Mouse (Mus musculus) thymus, postnatal 36 days (tissue): ENCODE results near the gene Camk2g.

ENCODE experiments used
- DNase-seq, 2 experiments: peaks; one replicate each; pipeline ENCODE4 v3.0.0; 2022; ENCODE audit warnings: mixed read lengths in 2 of 2

Camk2g gene

DNA sequence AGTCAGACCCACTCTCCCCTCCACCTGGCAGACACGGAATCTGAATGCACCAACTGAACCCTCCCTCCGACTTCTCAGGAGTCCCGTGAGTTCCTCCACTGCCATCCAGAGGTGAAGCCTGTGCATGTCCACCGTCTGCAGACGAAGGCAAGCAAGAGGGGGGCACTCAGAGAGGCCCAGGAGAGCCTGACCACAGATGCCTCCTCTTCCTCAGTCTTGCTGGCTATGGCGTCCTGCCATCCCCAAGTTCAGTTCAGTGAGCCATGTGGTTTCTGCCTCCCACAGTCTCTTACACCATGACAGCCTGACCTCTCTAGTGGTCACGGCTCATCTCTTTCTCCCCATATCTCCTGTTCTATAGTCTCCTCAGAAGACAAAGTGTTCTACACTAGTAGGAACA is 9.2 kb downstream of the Camk2g start:
- DNase-seq: peak; percentile 27 to 55

DNA sequence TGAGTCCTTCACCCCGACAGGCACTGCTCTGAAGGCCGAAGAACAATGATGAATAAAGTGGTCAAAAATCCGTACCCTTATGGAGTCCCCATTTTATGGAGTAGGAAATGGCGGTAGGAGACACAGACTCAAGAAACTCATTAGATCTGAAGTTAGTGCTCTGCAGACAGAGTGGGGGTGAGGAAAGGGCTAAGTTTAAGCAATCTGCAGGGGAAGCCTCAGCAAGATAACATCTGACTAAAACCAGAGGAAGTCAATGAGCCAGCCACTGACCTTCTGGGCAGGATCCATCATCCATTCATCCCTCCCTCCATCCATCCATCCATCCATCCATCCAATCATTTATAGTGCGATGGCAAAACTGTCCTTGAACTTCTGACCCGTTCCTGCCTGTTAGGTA is 10.4 kb downstream of the Camk2g start:
- DNase-seq: no peak

DNA sequence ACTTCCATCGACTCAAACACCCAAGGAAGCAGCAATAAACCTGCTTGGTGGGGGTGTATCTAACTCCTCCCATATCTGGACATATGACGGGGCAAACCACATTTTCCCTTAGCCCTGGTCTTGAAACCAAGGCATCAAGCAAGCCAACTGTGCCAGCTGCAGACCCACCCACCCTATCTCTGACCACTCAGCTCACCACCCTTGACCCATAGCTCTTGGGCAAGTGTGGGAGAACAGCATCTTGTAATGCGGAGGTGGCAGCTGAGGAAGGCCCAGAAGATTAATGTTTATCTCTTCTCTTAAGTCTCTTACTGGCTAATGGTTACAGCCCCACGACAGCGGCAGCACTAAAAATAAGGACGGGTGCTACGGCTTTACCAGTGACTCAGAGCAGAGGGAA is 11.0 kb downstream of the Camk2g start:
- no peak for DNase-seq

DNA sequence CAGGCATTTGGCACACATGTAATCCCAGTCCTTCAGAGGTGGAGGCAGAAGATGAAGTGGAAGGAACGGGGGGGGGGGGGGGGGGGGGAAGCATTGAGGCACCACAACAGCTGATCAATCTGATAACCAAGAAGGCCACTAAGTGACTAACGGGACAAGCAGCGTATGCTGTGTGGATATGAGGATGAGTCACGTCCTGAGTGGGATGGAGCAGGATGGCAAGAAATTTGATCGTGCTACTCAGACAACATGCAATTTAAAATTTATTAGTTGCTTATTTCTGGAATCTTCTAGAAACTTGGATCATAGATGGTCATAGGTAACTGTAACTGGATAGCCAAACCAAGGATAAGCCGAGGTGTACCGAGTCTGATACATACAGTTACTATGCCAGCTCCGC is 13.7 kb downstream of the Camk2g start:
- no peak for DNase-seq

DNA sequence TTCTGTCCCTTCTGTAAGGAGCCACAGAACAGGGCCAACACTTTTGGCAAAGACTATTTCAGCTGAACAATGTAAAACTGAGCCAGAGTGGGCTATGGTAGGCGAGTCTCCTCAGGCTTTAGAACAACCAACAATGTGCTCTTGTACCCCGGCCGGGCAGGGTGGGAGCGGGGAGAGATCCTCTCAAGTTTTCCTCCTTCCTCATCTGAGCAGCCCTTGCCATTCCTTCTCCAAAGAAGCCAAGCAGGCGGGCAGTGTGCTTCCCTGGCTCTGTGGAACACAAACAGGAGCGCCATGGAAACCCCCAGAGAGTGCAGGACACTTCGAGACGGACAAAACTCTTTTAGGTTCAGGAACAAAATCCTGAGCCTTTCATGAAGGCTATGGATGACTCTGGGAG is 15.4 kb downstream of the Camk2g start:
- DNase-seq: no peak

DNA sequence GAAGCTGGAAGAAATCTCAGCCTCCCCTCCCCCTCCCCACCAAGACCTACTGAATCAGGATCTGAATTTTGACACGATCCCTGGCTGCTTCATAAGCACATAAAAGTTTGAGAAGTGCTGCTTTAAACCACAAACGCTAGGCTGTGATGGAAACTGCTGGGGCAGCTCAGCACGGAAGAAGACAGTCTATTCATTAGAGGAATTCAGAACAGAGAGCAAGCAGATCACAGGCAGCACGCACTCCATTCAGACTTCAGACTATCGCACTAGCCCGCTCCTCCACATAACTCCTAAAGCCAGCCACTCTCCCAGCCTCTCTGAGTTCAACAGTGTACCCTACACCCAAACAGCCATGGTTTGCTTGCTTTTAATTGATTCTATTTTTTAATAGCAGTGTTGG is 18.2 kb downstream of the Camk2g start:
- DNase-seq: no peak

DNA sequence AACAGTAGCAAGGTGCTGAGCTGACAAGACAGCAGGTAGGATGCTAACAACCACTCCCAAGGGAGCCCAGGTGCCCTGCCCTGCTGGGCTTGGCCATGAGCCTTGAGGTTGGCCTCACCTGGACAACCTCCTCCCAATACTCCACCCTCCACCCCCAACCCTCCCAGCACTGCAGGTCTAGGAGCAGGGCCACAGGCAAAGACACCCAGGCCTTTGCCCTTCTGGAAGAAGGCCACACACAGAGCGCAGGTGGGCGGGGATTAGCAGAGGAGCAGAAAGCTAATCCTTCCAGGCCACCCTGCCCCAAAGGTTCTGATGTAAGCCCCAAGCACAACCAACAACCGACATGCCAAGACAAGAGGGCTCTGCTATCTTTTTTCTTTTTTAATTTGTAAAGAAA is 20.5 kb downstream of the Camk2g start:
- DNase-seq: no peak

DNA sequence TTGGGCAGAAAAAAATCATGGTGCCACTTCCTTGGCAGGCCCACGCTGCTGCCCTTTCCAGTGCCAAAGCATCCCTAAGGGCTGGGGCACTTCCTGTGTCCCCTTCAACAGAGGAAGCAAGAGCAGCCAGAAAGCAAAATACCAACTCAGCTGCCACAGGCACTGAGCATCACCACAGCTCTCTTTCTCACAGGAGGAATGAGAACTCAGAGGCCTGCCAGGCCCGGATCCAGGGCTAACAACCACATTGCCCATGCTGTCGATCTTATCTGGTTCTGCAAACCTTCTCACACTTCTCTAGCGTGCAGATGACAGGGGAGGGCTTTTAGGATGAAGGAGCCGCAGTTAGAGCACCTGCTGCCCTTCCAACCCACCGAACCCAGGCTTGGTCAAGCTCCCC is 21.1 kb downstream of the Camk2g start:
- no peak for DNase-seq

DNA sequence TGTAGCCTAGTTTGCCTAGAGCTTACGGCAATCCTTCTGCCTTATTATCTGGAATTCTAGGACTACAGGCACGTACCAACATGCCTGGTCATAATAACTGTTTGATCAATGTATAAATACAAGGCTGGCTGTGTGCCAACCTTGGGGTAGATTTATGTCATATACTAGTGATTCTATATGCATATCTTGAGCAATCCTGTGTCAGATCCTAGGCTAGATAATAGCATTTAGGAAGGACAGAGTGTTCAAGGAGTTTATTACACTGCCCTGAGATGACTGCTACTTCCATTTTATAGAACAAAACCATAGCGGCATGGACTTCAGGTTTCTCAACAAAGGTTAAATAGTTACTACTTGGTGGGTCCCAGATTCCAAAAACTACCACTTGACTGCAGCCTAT is 21.9 kb downstream of the Camk2g start:
- DNase-seq: no peak

DNA sequence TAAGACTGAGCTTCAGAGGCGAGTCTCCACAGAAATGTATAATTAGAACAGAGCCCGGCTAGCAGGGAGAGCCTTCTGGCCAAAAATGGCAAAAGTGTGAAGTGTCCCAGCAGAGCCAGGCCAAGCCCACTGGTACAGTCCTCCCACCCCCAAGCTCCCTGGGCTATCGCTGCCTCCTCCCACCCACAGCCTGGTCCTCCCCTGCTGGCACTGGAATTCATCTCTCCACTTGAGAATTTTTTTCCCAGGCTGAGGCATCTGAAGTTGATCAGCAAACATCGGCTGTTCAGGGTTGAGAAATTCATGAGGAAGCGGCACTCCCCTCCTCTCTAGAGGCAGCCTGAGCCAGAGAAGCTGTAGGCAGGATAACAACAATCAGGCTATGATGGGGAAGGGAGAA is 25.3 kb downstream of the Camk2g start:
- DNase-seq: no peak

DNA sequence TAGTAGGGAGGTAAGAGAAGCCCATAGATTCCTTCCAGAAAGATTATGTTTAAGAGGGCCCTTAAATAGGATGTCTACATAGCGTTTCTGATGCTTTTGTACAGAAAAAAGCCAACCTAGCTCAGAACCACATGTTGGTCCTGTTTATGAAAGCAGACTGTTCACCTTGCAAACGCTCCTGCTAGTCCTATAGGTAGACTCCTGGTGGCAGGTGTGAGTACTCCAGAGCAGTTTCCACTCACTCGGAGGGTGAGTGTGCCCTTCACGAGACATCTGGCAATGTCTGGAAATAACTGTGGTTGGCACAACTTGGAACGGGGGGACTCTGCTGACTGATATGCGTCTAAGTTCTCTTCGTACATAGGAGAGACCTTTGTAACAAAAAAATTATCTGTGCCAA is 26.0 kb downstream of the Camk2g start:
- DNase-seq: no peak

DNA sequence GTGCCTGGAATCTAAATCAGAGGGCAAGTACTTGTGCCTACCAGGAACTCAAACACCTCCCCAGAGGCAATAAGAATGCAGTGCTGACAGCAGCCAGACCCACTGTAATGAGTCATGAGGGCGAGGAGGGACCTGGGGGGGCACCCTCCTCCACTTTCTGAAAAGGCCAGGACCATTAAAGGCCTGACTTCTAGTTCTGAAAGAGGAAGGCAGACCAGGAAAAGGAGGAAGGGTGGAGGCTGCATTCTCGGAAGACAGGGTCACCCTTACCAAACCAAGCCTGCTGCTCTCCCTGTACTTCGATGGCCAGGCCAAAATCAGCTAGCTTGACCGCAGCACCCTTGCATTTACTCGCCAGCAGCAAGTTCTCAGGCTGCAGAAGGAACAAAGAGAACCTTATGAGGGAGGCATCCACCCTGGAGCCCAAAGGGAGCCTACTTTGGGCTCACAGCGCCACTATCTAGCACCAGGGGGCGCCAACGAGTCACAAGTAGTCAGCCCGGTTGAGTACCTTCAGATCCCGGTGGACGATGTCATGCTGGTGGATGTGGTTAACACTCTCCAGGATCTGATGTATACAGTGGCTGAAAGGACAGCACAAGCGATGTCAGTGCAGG is 28.1 kb downstream of the Camk2g start:
- peak; percentile 80 to 83 for DNase-seq

DNA sequence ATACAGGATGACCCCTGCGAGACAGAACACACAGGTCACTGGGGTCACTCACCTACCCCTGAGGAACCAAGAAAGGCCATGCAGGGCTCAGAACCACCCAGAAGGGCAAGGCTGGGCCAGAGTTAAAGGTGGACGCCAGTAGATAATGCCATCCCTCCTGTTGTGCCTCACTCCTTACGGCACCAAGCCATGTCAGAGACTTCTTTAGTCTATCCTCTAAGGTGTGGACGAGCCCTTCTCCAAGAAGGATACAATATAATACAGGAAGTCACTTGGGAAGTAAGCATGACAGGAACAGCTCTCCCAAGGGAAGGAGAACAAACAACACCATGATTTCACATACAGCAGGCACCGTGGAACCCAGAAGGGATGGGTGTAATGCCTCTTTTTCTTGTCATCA is 28.9 kb downstream of the Camk2g start:
- DNase-seq: no peak

DNA sequence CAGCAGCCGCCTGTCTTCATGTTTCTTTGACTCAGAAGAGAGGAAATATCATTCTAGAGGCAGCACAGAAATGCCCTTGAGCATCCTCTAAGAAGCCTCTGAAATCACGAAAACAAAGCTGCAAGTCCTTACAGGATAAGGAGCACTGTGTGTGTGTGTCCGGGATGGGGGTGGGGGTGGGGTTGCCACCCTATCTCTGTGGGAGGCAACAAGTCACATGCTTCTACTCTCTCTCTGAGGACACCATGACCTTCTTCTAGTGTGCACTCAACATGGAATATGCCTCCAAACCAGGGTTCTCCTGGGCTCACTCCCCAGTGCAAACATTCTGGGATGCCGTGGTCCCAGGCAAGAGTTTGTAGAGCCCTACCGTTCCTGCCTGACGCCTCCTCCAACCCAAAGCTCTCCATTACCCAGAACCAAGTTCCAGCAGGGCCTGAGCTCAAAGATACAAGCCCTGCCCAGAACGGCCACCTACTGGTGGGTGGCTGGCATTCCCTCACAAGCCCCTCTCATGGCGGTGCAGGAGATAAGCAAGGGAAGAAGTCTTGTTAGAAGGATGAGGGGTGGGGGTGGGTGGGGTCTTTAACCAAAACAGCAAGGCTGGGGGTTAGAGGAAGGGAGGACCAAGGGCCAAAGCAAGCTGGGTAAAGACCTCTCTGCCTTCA is 35.0 kb downstream of the Camk2g start:
- DNase-seq: no peak

DNA sequence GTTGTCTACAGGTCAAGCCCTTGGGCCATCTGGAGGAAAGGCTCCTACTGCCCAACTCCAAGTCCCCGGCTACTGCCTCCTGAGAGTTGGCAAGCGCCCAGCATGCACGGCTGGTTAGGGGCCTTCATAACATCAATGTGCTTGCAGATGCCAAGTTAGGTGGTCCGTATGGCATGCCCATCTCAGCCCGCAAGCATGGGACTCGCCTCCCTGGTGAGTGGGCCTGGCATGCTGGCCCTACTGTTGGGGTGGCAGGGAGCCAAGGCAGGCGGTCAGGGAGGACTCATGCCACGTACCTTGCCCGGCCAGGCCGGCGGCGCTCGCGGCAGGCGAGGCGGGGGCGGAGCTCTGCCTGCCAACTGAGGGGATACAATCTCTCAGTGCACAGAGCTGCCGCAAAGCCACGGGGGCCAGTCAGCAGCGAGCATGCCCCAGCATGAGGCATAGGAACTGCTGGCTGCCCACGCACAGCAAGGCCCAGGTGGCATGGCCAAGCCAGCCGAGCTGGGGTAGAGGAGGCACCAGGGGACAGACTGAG is 36.4 kb downstream of the Camk2g start:
- DNase-seq: no peak

DNA sequence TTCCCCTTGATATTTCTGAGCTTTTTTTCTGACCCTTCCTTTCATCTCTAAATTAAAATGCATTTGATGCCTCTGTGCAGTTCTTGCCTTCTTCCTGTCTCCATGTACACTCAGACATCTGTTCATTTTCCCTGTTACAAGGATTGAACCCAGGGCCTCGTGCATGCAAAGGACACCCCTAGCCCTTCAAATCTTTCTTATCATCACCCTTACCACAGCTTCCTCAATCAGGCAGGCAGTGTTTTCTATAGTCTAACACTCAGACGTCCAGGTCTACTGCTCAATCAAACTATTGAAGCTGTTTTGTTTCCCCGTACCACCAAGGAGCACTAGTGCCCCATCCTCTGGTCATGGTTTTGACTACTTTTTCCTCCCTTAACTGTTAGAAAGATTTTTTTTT is 40.1 kb downstream of the Camk2g start:
- no peak for DNase-seq

DNA sequence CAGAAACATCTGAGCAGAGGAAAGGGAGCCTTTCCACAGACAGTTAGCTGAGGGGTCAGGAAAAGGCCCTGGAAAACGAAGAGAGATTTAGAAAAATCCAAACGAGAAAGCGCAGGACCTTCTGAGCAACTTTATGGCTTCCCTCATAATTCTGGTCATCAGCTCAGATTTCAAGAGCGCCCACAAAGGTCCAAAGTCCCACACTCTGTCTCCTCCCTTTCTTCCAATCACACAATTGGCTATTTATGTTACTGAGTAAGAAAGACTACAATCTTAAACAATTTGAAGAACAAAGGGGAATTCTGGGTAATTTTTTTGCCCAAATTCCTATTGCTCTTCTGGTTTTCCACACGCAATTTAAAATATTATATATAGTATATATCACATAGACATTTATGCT is 43.4 kb downstream of the Camk2g start:
- DNase-seq: no peak

DNA sequence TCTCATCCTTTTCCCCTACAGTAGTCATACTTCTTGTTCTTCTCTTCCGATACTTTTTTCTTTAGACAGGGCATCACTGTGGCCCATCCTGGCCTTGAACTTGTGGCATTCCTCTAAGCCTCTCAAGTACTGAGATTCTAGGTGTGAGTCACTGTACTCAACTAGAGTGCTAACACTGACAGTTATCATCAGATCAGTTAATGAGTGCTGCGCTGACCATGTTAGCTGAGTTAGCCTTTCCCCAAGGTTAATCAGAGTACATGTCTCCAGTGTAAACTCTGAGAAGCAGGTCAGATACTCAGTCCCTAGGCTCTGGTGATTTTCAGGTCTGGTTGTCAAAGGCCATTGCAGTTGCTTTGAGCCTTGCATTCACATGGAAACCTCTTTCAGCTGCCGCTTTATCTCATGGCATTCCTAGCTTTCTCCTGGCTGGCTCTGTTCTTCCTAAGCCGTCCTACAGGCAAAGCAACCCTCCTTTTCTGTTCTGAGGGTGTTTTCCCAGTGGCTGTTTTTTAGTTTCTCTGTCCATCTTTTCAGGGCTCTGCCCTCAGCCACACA is 44.3 kb downstream of the Camk2g start:
- DNase-seq: no peak

DNA sequence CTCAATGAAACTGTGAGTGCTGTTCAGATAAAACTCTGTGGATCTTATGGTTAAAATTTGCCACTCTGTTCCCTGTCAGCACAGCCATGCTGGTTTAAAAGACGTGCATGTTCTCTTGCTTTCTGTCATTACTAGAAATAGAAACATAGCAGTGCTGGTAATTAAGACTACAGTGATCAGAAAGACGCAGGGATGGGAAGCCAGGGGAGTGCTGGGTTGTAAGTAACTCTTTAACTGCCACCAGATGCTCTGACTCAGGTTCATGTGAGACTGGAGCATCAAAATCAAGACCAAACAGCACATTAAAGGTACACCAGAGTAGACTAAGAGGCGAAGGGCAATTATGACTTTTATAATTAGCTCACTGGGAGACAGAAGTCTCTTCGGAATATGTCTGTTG is 45.5 kb downstream of the Camk2g start:
- DNase-seq: no peak

DNA sequence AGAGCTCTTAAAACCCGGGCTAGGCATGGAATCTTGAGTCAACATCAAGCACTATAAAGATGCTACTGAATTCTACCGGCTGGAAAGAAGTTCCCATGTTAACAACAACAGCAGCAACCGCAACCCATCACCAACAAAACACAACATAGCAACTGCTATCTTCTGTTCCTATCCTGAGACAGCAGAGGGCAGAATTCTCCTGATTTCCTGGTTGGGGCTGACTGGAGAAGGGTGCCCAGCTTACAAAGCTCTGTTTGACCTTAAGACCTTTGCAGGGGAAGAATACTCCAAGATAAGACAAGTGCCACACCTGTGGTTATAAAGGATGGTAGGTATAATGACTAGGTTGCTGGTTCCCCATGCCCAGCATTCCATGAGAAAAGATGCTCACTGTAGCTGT is 47.0 kb downstream of the Camk2g start:
- no peak for DNase-seq

DNA sequence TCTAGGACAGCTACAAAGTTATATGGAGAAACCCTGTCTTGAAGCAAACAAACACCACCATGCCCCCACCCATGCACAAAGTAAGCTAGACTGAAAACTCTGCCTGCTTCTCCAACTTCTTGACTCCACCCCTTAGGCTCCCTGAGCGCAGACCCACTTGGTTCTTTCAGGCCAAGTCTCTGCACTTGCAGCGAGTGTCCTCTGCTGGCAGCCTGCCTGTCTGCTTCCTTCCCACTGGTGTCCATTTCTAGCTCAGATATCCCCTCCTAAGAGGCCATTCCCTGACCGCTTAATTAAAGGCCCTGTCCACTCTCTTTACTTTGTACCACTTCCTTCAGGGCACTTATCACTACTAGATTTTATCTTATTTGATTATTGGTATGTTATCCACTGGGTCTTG is 50.3 kb downstream of the Camk2g start:
- DNase-seq: no peak

DNA sequence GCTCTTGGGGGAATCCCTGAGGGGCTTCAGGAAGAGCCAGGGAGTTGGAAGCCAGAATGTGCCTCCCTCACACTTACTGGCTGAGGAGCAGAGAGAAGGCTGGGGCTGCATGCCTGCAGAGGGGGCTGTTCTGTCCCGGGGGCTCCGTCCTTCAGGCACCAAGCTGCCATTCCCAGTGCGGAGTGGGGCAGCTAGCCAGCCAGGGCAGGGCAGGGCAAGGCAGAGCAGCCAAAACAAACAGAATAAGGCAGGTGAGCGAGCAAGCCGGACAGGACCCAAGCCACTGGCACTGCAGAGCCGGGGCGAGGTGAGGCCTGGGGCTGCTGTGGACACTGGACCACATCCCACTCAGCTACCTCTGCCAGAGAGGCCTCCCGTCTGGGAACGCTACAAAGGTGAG is 52.6 kb downstream of the Camk2g start:
- DNase-seq: no peak

DNA sequence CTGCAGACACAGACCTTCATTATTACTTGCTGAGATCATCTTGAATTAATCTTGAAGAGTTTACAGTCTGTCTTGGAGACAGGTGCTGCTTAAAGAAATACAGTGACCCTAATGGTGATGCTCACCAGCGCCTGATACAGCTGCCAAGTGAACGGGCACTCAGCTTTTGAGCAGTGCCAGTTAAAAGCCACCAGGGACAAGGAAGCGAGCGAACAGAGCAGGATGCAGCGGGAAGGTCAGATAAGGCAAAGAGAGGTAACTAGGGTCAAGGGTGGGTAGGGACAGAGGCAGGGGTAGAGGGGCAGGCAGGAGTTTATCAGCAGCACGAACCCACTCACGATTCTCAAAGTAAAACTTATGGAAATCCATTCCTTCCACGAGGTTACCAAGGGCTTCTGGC is 55.4 kb downstream of the Camk2g start:
- no peak for DNase-seq

DNA sequence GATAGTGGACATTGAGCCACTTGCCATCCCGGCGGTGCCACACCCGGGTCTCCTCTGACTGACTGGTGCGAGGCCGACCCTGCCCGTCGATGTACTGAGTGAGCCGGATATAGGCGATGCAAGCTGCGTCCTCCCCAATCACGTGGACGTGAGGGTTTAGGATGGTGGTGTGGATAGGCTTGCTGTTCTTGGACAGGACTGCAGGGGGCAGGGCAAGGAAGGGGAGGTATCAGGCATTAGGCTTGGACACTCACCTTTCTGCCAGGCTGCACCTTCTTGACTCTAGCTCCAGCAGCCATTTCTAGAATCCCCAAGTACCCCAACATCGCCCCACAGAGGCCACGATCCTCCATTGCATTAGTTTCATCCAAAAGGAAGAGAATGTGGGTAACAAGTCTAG is 56.6 kb downstream of the Camk2g start:
- peak in 1 of 2 experiments; percentile 18 for DNase-seq
